Mouse (Mus musculus) heart, embryonic 14.5 days (tissue): Measurements from ENCODE around the gene Cmtm5. TPM values are rescaled to one million over a fixed set of nuclear protein-coding genes. Genes with fewer than 3 reads are reported as not detected.
"Not testable (repeated sequence)": the region's sequence is repeated elsewhere in the genome, so short reads cannot be mapped to it uniquely, and the experiment has no call there.

Experiments used
- ATAC-seq: fragments of 200-750 bp; cut with Nextera tagmentation; 2 replicates; pipeline ENCODE4 v1.8.0; 2017; ENCODE audit warnings: low read depth, moderate TSS enrichment; ENCODE audit not compliant: insufficient number of reproducible peaks, insufficient read depth, low FRiP score
- H3K27ac ChIP-seq, 2 experiments: fragments of 200-500 bp in 1 of 2; fragments of 300-500 bp in 1 of 2; sonication (generic) in 1 of 2; replicated peaks in 1 of 2; 2 replicates each; pipeline ENCODE4 v1.5.1; 2012 to 2014; ENCODE audit warnings: low read depth in 2 of 2, low read length in 2 of 2, control low read depth in 1 of 2, mild to moderate bottlenecking in 1 of 2, mixed read lengths in 1 of 2; ENCODE audit not compliant: control insufficient read depth in 1 of 2, insufficient read depth in 1 of 2
- H3K27me3 ChIP-seq: fragments of 300-500 bp; sonication (generic); 2 replicates; pipeline ENCODE4 v1.6.1; 2014; ENCODE audit warnings: mild to moderate bottlenecking, low read length, control low read depth; ENCODE audit not compliant: control insufficient read depth, insufficient read depth
- H3K36me3 ChIP-seq: fragments of 300-500 bp; sonication (generic); 2 replicates; pipeline ENCODE4 v1.6.1; 2014; ENCODE audit warnings: mild to moderate bottlenecking, control low read depth, low read length, mixed read lengths; ENCODE audit not compliant: control insufficient read depth, insufficient read depth
- H3K4me1 ChIP-seq, 2 experiments: fragments of 200-500 bp in 1 of 2; fragments of 300-500 bp in 1 of 2; sonication (generic) in 1 of 2; 2 replicates each; pipeline ENCODE4 v1.6.1; 2012 to 2014; ENCODE audit warnings: low read length in 2 of 2, control low read depth in 1 of 2, mixed read lengths in 1 of 2; ENCODE audit not compliant: control insufficient read depth in 2 of 2, insufficient read depth in 2 of 2
- H3K4me2 ChIP-seq: fragments of 300-500 bp; sonication (generic); 2 replicates; pipeline ENCODE4 v1.6.1; 2014; ENCODE audit warnings: mild to moderate bottlenecking, low read length
- H3K4me3 ChIP-seq, 2 experiments: fragments of 200-500 bp in 1 of 2; fragments of 300-500 bp in 1 of 2; sonication (generic) in 1 of 2; 2 replicates each; pipeline ENCODE4 v1.5.1; 2012 to 2014; ENCODE audit warnings: low read length in 2 of 2, mild to moderate bottlenecking in 2 of 2, control low read depth in 1 of 2, low read depth in 1 of 2, moderate library complexity in 1 of 2; ENCODE audit not compliant: control insufficient read depth in 1 of 2, insufficient read depth in 1 of 2
- H3K9ac ChIP-seq: fragments of 300-500 bp; sonication (generic); 2 replicates; pipeline ENCODE4 v1.6.1; 2014; ENCODE audit warnings: mild to moderate bottlenecking, low read length
- H3K9me3 ChIP-seq: fragments of 300-500 bp; sonication (generic); 2 replicates; pipeline ENCODE4 v1.6.1; 2016; ENCODE audit warnings: low read length, control low read depth; ENCODE audit not compliant: control insufficient read depth
- WGBS: fragments of 180-500 bp; shearing (Covaris S2); extraction: QIAGEN DNeasy Blood & Tissue Kit; methylation state at CpG from one replicate; pipeline ENCODE4 v1.1.7; 2014; 5-methylcytosine and 5-hydroxymethylcytosine counted together
- polyA plus RNA-seq: library from polyadenylated mRNA; unstranded; fragments of >200 nt; fragmentation: Nextera tagmentation; extraction: Ambion mirVana; gene quantifications from 2 replicates; pipeline ENCODE4 v1.2.1, GENCODE M21; 2014

Cmtm5 gene
- polyA plus RNA-seq, 1 experiment from 2014 or later: 0.72 TPM

- no peaks in the 10 kb centered on the region for H3K27me3 ChIP-seq
- no peak overlapping the region for H3K4me2 ChIP-seq
- WGBS: 88% methylated on average over 7 of the region's 7 CpGs
- H3K4me3 ChIP-seq: no peak overlapping the region
- H3K36me3 ChIP-seq: peaks cover 95% of the 10 kb centered on the region
- H3K9ac ChIP-seq: no peak overlapping the region
- 0 out of 4 replicates have a peak overlapping the region, but pooled peaks of 1 of the 2 experiments have one; percentile 19 for H3K27ac ChIP-seq
- H3K9me3 ChIP-seq: no peaks in the 10 kb centered on the region
- peaks cover 0 to 3% of the 10 kb centered on the region in 2 experiments; a peak in 1 of 4 replicates for H3K4me1 ChIP-seq
- ATAC-seq: no peak
Observed at GRCm38 (mm10) chr14:54943971-54944370, 7.9 kb downstream of the Cmtm5 start.

GRCm38 (mm10) chr14:54944939-54945338 is 8.9 kb downstream of the Cmtm5 start:
- no peak for ATAC-seq
- H3K27ac ChIP-seq: no peak overlapping the region
- no peak overlapping the region for H3K4me2 ChIP-seq
- H3K4me3 ChIP-seq: no peak overlapping the region
- H3K4me1 ChIP-seq: peaks cover 2 to 3% of the 10 kb centered on the region in 2 experiments; a peak in 1 of 4 replicates
- H3K36me3 ChIP-seq: peaks cover 100% of the 10 kb centered on the region
- no peaks in the 10 kb centered on the region for H3K27me3 ChIP-seq
- H3K9ac ChIP-seq: no peak overlapping the region
- H3K9me3 ChIP-seq: no peaks in the 10 kb centered on the region
- WGBS: 62% methylated on average over 2 of the region's 2 CpGs

GRCm38 (mm10) chr14:54945975-54946704 is 10.1 kb downstream of the Cmtm5 start:
- peaks cover 100% of the 10 kb centered on the region for H3K36me3 ChIP-seq
- no peak overlapping the region for H3K4me3 ChIP-seq
- WGBS: 34% methylated on average over 19 of the region's 19 CpGs
- H3K4me2 ChIP-seq: no peak overlapping the region
- no peaks in the 10 kb centered on the region for H3K27me3 ChIP-seq
- H3K9ac ChIP-seq: no peak overlapping the region
- no peaks in the 10 kb centered on the region for H3K9me3 ChIP-seq
- peaks cover 2 to 3% of the 10 kb centered on the region in 2 experiments; a peak in 1 of 4 replicates for H3K4me1 ChIP-seq
- 0 out of 4 replicates have a peak overlapping the region, but pooled peaks of 1 of the 2 experiments have one; percentile 14 for H3K27ac ChIP-seq
- no peak for ATAC-seq

GRCm38 (mm10) chr14:54947008-54947407 is 10.9 kb downstream of the Cmtm5 start:
- H3K27ac ChIP-seq, H3K4me2 ChIP-seq, H3K4me1 ChIP-seq, H3K9ac ChIP-seq, ATAC-seq, H3K9me3 ChIP-seq, H3K4me3 ChIP-seq, H3K27me3 ChIP-seq: not testable (repeated sequence)
- 85% methylated on average over 11 of the region's 11 CpGs for WGBS
- peaks cover 100% of the 10 kb centered on the region for H3K36me3 ChIP-seq

- Histone ChIP-seq H3K9me3 (no peaks in the 10 kb centered on the region), H3K4me3 (no peak overlapping the region), H3K36me3 (peaks cover 100% of the 10 kb centered on the region), H3K4me1 (peaks cover 2 to 3% of the 10 kb centered on the region in 2 experiments; a peak in 1 of 4 replicates), H3K27me3 (no peaks in the 10 kb centered on the region), H3K4me2 (no peak overlapping the region), H3K27ac (no peak overlapping the region), H3K9ac (no peak overlapping the region)
- 66% methylated on average over 9 of the region's 9 CpGs for WGBS
- ATAC-seq: no peak
Observed at GRCm38 (mm10) chr14:54948781-54949180, 12.7 kb downstream of the Cmtm5 start.

GRCm38 (mm10) chr14:54950493-54950892 is 14.4 kb downstream of the Cmtm5 start:
- ATAC-seq: no peak
- Histone ChIP-seq H3K4me2 (no peak overlapping the region), H3K9me3 (no peaks in the 10 kb centered on the region), H3K4me3 (no peak overlapping the region), H3K36me3 (peaks cover 100% of the 10 kb centered on the region), H3K9ac (no peak overlapping the region), H3K27ac (no peak overlapping the region), H3K27me3 (no peaks in the 10 kb centered on the region), H3K4me1 (peaks cover 2 to 3% of the 10 kb centered on the region in 2 experiments; a peak in 1 of 4 replicates)
- 48% methylated on average over 12 of the region's 12 CpGs for WGBS

- no peak overlapping the region for H3K27ac ChIP-seq
Observed at GRCm38 (mm10) chr14:54951587-54951986, 15.5 kb downstream of the Cmtm5 start.

More at GRCm38 (mm10) chr14:54951587-54951986, 15.5 kb downstream of the Cmtm5 start:
- ATAC-seq: no peak
- Histone ChIP-seq H3K4me3 (no peak overlapping the region), H3K9ac (no peak overlapping the region), H3K27me3 (no peaks in the 10 kb centered on the region), H3K9me3 (no peaks in the 10 kb centered on the region), H3K4me2 (no peak overlapping the region), H3K36me3 (peaks cover 99% of the 10 kb centered on the region), H3K4me1 (peaks cover 2 to 3% of the 10 kb centered on the region in 2 experiments; a peak in 1 of 4 replicates)
- WGBS: 75% methylated on average over 6 of the region's 6 CpGs
